Mouse (Mus musculus) kidney, adult 2 months (tissue): ENCODE measurements around the gene Dram1.

Source experiments
- CTCF ChIP-seq: fragments of 200-500 bp; conservative IDR thresholded peaks from 2 replicates; pipeline ENCODE4 v1.5.1; 2011; ENCODE audit warnings: low read depth, mild to moderate bottlenecking, control low read depth, low read length, moderate library complexity, mixed read lengths; ENCODE audit not compliant: insufficient read depth, insufficient read length
- POLR2A ChIP-seq: fragments of 200-500 bp; IDR thresholded peaks from one replicate; pipeline ENCODE4 v1.6.1; 2011; ENCODE audit warnings: low read depth, low read length, control low read depth

- no peak for TF ChIP-seq CTCF
- no peak for TF ChIP-seq POLR2A
Observed at GRCm38 (mm10) chr10:88341368-88341767, 37.5 kb downstream of the Dram1 start.
